Mouse (Mus musculus): ENCODE measurements at regions not wholly inside any gene's neighbourhood (a gene's known extent, or its start where the extent isn't known, plus 50 kb on each side); places are given as distances from the start of the nearest gene placed in this dataset.

- H3K27me3 ChIP-seq (replicated peaks), result no peaks in the 10 kb centered on the region
- no peaks in the 10 kb centered on the region for H3K4me1 ChIP-seq
- H3K27ac ChIP-seq, result no peak overlapping the region
- no peak overlapping the region for H3K4me3 ChIP-seq
- no peak overlapping the region for H3K9ac ChIP-seq
- H3K4me2 ChIP-seq, result no peak overlapping the region
- ATAC-seq, result no peak
- H3K36me3 ChIP-seq, result no peaks in the 10 kb centered on the region
- H3K9me3 ChIP-seq (replicated peaks), result no peaks in the 10 kb centered on the region
- 48% methylated on average over 1 of the region's 1 CpGs for WGBS (ENCODE audit: insufficient replicate concordance)
Measured at GRCm38 (mm10) chr8:36007724-36008123, 242.1 kb downstream of the Gm19410 start.

GRCm38 (mm10) chr8:36009565-36009964 is 244.0 kb downstream of the Gm19410 start:
- WGBS (ENCODE audit: insufficient replicate concordance), result 59% methylated on average over 9 of the region's 9 CpGs
- no peak for ATAC-seq
- Histone ChIP-seq H3K9me3 (replicated peaks) (no peaks in the 10 kb centered on the region), H3K27ac (no peak overlapping the region), H3K4me3 (no peak overlapping the region), H3K27me3 (replicated peaks) (no peaks in the 10 kb centered on the region), H3K36me3 (no peaks in the 10 kb centered on the region), H3K9ac (no peak overlapping the region), H3K4me2 (no peak overlapping the region), H3K4me1 (no peaks in the 10 kb centered on the region)

DNA sequence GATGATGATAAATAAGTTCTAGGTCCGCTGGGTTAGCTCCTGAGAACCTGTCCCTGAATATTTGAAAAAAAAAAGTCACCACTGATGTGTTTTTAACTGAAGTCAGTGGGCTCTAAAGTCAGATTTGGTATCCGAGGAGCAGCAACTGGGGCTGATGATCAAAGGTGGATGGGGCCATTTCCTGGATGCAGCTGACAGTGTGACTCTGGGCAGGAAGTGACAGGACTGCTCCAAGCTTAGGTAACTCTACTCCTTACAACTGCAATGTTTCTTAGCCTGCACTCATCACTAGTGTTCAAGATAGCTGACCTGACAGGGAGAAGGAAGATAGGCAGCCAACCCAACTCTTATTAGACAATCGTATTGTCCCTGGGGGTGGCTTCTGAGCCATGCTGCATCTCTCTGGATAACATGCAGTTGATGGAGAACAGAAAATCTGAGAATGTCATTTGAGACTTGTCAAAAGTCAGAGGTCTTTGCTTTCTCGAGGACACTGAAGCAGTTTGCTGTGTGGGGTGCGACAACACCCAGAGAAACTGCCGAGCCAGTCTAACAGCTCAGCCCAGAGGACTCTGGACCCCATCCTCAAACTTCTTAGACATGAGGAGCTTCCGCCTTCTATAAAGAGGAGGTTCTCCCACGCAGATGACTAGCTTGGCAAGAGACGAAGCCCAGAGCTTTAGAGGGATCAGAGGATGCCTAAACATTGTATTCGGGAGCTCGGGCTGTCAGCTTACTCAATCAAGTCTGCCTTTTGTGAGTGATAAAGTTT is 245.0 kb downstream of the Gm19410 start:
- H3K9ac ChIP-seq, result no peak overlapping the region
- 52% methylated on average over 11 of the region's 11 CpGs for WGBS (ENCODE audit: insufficient replicate concordance)
- ATAC-seq, result no peak
- H3K27me3 ChIP-seq (replicated peaks), result no peaks in the 10 kb centered on the region
- H3K4me1 ChIP-seq, result no peaks in the 10 kb centered on the region
- no peaks in the 10 kb centered on the region for H3K36me3 ChIP-seq
- no peak overlapping the region for H3K27ac ChIP-seq
- no peak overlapping the region for H3K4me2 ChIP-seq
- no peak overlapping the region for H3K4me3 ChIP-seq
- H3K9me3 ChIP-seq (replicated peaks), result no peaks in the 10 kb centered on the region

- Histone ChIP-seq H3K9me3 (replicated peaks) (no peaks in the 10 kb centered on the region), H3K4me1 (no peaks in the 10 kb centered on the region), H3K4me3 (no peak overlapping the region), H3K36me3 (no peaks in the 10 kb centered on the region), H3K27me3 (replicated peaks) (0 out of 2 replicates have a peak, but pooled peaks cover 5% of the 10 kb centered on the region), H3K27ac (no peak overlapping the region), H3K9ac (no peak overlapping the region), H3K4me2 (no peak overlapping the region)
- WGBS (ENCODE audit: insufficient replicate concordance), result 71% methylated on average over 8 of the region's 8 CpGs
- no peak for ATAC-seq
Measured at GRCm38 (mm10) chr8:36014862-36015261, 249.3 kb downstream of the Gm19410 start.

GRCm38 (mm10) chr8:36016321-36017114 is 250.9 kb downstream of the Gm19410 start:
- H3K27ac ChIP-seq, result no peak overlapping the region
- no peaks in the 10 kb centered on the region for H3K36me3 ChIP-seq
- 71% methylated on average over 20 of the region's 20 CpGs for WGBS (ENCODE audit: insufficient replicate concordance)
- no peak overlapping the region for H3K4me3 ChIP-seq
- H3K4me2 ChIP-seq, result no peak overlapping the region
- no peaks in the 10 kb centered on the region for H3K4me1 ChIP-seq
- 0 out of 2 replicates have a peak, but pooled peaks cover 5% of the 10 kb centered on the region for H3K27me3 ChIP-seq (replicated peaks)
- H3K9ac ChIP-seq, result no peak overlapping the region
- H3K9me3 ChIP-seq (replicated peaks), result no peaks in the 10 kb centered on the region
- no peak for ATAC-seq

GRCm38 (mm10) chr8:36018993-36019753 is 253.6 kb downstream of the Gm19410 start:
- WGBS (ENCODE audit: insufficient replicate concordance), result 37% methylated on average over 15 of the region's 15 CpGs
- no peak overlapping the region for H3K27ac ChIP-seq
- ATAC-seq, result no peak

GRCm38 (mm10) chr8:36019895-36020294 is 254.3 kb downstream of the Gm19410 start:
- Histone ChIP-seq H3K4me2 (no peak overlapping the region), H3K4me1 (no peaks in the 10 kb centered on the region), H3K9me3 (replicated peaks) (no peaks in the 10 kb centered on the region), H3K27me3 (replicated peaks) (0 out of 2 replicates have a peak, but pooled peaks cover 5% of the 10 kb centered on the region), H3K36me3 (no peaks in the 10 kb centered on the region), H3K4me3 (no peak overlapping the region), H3K9ac (no peak overlapping the region), H3K27ac (no peak overlapping the region)
- no peak for ATAC-seq
- WGBS (ENCODE audit: insufficient replicate concordance), result 65% methylated on average over 7 of the region's 7 CpGs

More at GRCm38 (mm10) chr8:36018993-36019753, 253.6 kb downstream of the Gm19410 start:
- Histone ChIP-seq H3K9me3 (replicated peaks) (no peaks in the 10 kb centered on the region), H3K36me3 (no peaks in the 10 kb centered on the region), H3K27me3 (replicated peaks) (0 out of 2 replicates have a peak, but pooled peaks cover 5% of the 10 kb centered on the region), H3K4me2 (no peak overlapping the region), H3K4me1 (no peaks in the 10 kb centered on the region), H3K9ac (no peak overlapping the region), H3K4me3 (no peak overlapping the region)

DNA sequence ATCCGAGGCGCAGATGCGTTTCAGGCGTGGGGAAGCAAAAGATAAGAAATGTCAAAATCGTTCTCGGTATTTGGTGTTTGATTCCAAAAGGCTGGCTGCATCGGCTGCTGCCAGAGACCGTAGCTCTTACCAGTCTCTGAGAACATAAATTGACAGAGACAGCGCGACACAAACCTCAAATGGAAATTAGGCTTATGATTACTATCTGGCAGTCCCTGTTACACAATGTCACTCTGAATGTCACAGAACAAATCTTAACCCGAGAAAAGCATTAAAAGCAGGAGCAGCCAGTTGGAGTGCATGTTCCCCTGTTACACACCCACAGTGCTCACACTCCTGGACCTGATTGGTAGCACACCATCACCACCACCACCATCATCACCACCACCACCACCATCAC is 262.0 kb downstream of the Gm19410 start:
- Histone ChIP-seq H3K36me3 (no peaks in the 10 kb centered on the region), H3K4me2 (no peak overlapping the region), H3K9me3 (replicated peaks) (no peaks in the 10 kb centered on the region), H3K4me3 (no peak overlapping the region), H3K27ac (no peak overlapping the region), H3K4me1 (no peaks in the 10 kb centered on the region), H3K27me3 (replicated peaks) (no peaks in the 10 kb centered on the region), H3K9ac (no peak overlapping the region)
- no peak for ATAC-seq
- 74% methylated on average over 11 of the region's 11 CpGs for WGBS (ENCODE audit: insufficient replicate concordance)

GRCm38 (mm10) chr8:36028121-36028955 is 262.7 kb downstream of the Gm19410 start:
- no peak overlapping the region for H3K4me3 ChIP-seq
- H3K4me1 ChIP-seq, result no peaks in the 10 kb centered on the region
- H3K27ac ChIP-seq, result no peak overlapping the region
- no peak overlapping the region for H3K9ac ChIP-seq
- no peak for ATAC-seq
- 44% methylated on average over 9 of the region's 9 CpGs for WGBS (ENCODE audit: insufficient replicate concordance)
- H3K4me2 ChIP-seq, result no peak overlapping the region
- H3K27me3 ChIP-seq (replicated peaks), result no peaks in the 10 kb centered on the region
- H3K36me3 ChIP-seq, result no peaks in the 10 kb centered on the region
- H3K9me3 ChIP-seq (replicated peaks), result no peaks in the 10 kb centered on the region

DNA sequence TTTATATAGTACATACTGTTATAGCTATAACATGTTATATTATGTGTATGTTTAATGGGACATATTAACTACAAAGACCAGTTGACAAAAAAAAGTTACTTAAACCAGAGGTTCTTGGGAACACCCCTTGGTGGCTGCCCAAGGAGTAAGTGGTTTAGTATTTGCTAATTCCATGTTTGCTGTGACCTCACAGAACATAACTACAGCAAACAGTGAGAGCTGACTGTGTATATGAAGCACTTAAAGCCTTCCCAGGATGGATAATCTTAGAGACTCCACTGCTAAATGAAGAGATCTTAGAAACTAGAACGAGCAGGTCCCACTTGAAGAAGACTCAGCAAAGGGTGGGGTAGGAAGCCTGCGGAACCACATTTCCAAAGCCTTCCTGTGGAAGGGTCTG is 263.9 kb downstream of the Gm19410 start:
- Histone ChIP-seq H3K9ac (no peak overlapping the region), H3K4me2 (no peak overlapping the region), H3K27ac (no peak overlapping the region), H3K4me1 (no peaks in the 10 kb centered on the region), H3K36me3 (no peaks in the 10 kb centered on the region), H3K9me3 (replicated peaks) (no peaks in the 10 kb centered on the region), H3K27me3 (replicated peaks) (no peaks in the 10 kb centered on the region), H3K4me3 (no peak overlapping the region)
- 64% methylated on average over 2 of the region's 2 CpGs for WGBS (ENCODE audit: insufficient replicate concordance)
- ATAC-seq, result no peak

DNA sequence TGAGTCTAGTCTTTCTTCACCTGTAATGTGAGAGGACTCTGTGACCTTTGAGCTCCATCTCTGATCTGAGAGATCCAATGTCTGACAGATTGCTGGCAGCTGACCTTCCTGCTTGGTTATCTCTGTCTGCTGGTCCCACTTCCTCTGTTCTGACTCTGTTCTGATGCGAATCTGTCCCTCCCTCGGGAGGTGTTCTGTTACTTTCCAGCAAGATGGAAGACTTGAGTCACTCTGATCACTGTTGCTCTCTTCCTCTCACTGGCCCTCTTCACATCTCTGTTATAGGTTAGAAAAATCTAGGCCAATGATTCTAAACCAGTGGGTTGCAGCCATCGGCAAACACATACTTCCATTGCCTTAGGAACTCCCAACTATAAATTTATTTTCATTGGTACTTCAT is 264.6 kb downstream of the Gm19410 start:
- Histone ChIP-seq H3K9me3 (replicated peaks) (no peaks in the 10 kb centered on the region), H3K36me3 (no peaks in the 10 kb centered on the region), H3K4me1 (no peaks in the 10 kb centered on the region), H3K27ac (no peak overlapping the region), H3K4me2 (no peak overlapping the region), H3K4me3 (no peak overlapping the region), H3K27me3 (replicated peaks) (no peaks in the 10 kb centered on the region), H3K9ac (no peak overlapping the region)
- WGBS (ENCODE audit: insufficient replicate concordance), result 40% methylated on average over 3 of the region's 3 CpGs
- ATAC-seq, result no peak

Measured in liver, embryonic 12.5 days (tissue).